Comparison of ENCODE assay signal across 23 mouse cellular contexts in the genomic region with DNA sequence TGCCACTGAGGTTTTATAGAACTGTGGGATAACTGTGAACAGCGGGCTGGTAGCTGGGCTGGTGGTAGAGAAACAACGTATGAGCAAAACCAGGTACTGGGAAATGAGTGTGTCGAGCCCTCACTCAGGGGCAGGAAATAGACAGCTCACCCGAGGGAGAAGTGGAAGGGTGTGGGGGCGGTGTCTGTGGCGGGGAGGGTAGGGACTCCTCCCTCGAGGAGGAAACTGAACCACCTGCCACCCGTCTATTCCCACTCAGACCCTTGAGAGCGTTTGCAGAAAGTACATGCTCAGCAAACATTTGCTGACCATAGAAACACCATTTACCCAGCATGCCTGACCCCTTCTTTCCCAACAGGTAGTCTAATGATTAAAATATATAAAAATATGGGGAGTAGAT. TPM values are rescaled to one million over a fixed set of nuclear protein-coding genes. Genes with fewer than 3 reads are reported as not detected.
DNase-seq lines count a peak whose midpoint lies in the region; ATAC-seq lines count a peak whose summit lies in the region.
"Had no signal": no experiment of that assay in that cellular context is flagged by ENCODE, and none has a peak within 500 bp of the region (broad histone marks: within the 10 kb centered on the region; RNA-seq: fewer than 3 reads in every experiment).

No protein-coding gene starts in this region.

- no peak for ATAC-seq in CD4-positive, CD25-positive, alpha-beta regulatory T cell, adult 4 months
- no peak for ATAC-seq in hindbrain, embryonic 11.5 days (ENCODE audit: low FRiP score)
- ATAC-seq: activated CD4-positive, CD25-positive, alpha-beta regulatory T cell, adult 4 months; forebrain, embryonic 15.5 days; intestine, embryonic 15.5 days; midbrain, embryonic 15.5 days had no signal

- H3K4me1 ChIP-seq in hindbrain, embryonic 11.5 days (replicated peaks; ENCODE audit: control insufficient read depth, insufficient read depth, low read length) = peaks cover 3% of the 10 kb centered on the region

- intact Hi-C loops in left cerebral cortex, postnatal 14 days (cut with DNase I) = no loop called here

- no peaks in the 10 kb centered on the region for H3K36me3 ChIP-seq in splenic B cell, adult 2 months (ENCODE audit: control insufficient read depth, insufficient read depth, low read length, poor library complexity, severe bottlenecking)
- no peaks in the 10 kb centered on the region for H3K36me3 ChIP-seq in hindbrain, embryonic 11.5 days (ENCODE audit: control insufficient read depth, insufficient read depth, low read length)
- H3K36me3 ChIP-seq: forebrain, embryonic 15.5 days; hindbrain, embryonic 15.5 days; intestine, embryonic 15.5 days; midbrain, embryonic 15.5 days had no signal

- H3K9ac ChIP-seq in hindbrain, embryonic 11.5 days (ENCODE audit: low read depth, low read length) = no peak overlapping the region
- H3K9ac ChIP-seq: forebrain, embryonic 15.5 days; hindbrain, embryonic 15.5 days; intestine, embryonic 15.5 days; midbrain, embryonic 15.5 days had no signal

- peak; percentile 7 for DNase-seq in CD4-positive, CD25-positive, alpha-beta regulatory T cell, adult 2 months (ENCODE audit: low read depth, low spot score)
- peak; percentile 18 to 43 for DNase-seq in spleen, postnatal 36 days (ENCODE audit: low spot score in 2 of 2)
- DNase-seq in spleen, adult 12 weeks (ENCODE audit: low spot score) = no peak
- DNase-seq in splenic B cell, adult 2 months (ENCODE audit: low read depth, low spot score) = peak; percentile 45
- no peak for DNase-seq in kidney, adult 11 months
- DNase-seq in left cerebral cortex, postnatal 14 days (ENCODE audit: low spot score in 2 of 2) = no peak
- DNase-seq in hindbrain, embryonic 11.5 days (ENCODE audit: low spot score) = no peak
- DNase-seq: adrenal gland, adult 8-10 months; cerebellum, adult 18-20 months; cerebellum, postnatal 36 days; gastrocnemius, postnatal 36 days; heart, postnatal 4 days; kidney, adult 9 months; kidney, postnatal 14 days had no signal

- no peaks in the 10 kb centered on the region; the same call in 1 of the 2 replicates for H3K27me3 ChIP-seq in splenic B cell, adult 2 months (ENCODE audit: control insufficient read depth, insufficient read depth, low read length, poor library complexity, severe bottlenecking)
- peaks cover 16% of the 10 kb centered on the region for H3K27me3 ChIP-seq in hindbrain, embryonic 11.5 days (ENCODE audit: control insufficient read depth, insufficient read depth, low read length)
- H3K27me3 ChIP-seq: intestine, embryonic 15.5 days had no signal

- H3K4me3 ChIP-seq in hindbrain, embryonic 11.5 days (ENCODE audit: low read depth, low read length) = no peak overlapping the region
- H3K4me3 ChIP-seq: forebrain, embryonic 15.5 days; heart, embryonic 10.5 days; hindbrain, embryonic 15.5 days; intestine, embryonic 15.5 days; megakaryocyte, embryonic 14.5 days; midbrain, embryonic 15.5 days; myocyte had no signal

- peaks cover 2% of the 10 kb centered on the region; the same call in 1 of the 2 replicates for H3K9me3 ChIP-seq in hindbrain, embryonic 11.5 days (ENCODE audit: control insufficient read depth, low read length)
- H3K9me3 ChIP-seq: forebrain, embryonic 15.5 days; hindbrain, embryonic 15.5 days; intestine, embryonic 15.5 days; midbrain, embryonic 15.5 days had no signal

- no peak overlapping the region for H3K4me2 ChIP-seq in hindbrain, embryonic 11.5 days (replicated peaks; ENCODE audit: low read depth, low read length)
- H3K4me2 ChIP-seq: forebrain, embryonic 15.5 days; hindbrain, embryonic 15.5 days; intestine, embryonic 15.5 days; midbrain, embryonic 15.5 days had no signal

- no peak overlapping the region for H3K27ac ChIP-seq in hindbrain, embryonic 11.5 days (ENCODE audit: low read depth, low read length)
- H3K27ac ChIP-seq: forebrain, embryonic 15.5 days; heart, embryonic 10.5 days; hindbrain, embryonic 15.5 days; intestine, embryonic 15.5 days; midbrain, embryonic 15.5 days had no signal

- 81% methylated on average over 8 of the region's 9 CpGs for WGBS in hindbrain, embryonic 11.5 days

RNA-seq across cellular contexts. Expression of gene Cgnl1, which starts 2.2 kb away (rescaled TPM):
- polyA plus RNA-seq in CD4-positive, CD25-positive, alpha-beta regulatory T cell, adult 4 months (2017; shearing (Covaris generic)) = not detected
- 10 to 100 TPM; 12.1 to 12.8 TPM for total RNA-seq in left cerebral cortex, postnatal 14 days (2021)
- 5.0 and 6.3 TPM in 2 replicates for polyA plus RNA-seq in hindbrain, embryonic 11.5 days (2014; fragmentation: Nextera tagmentation; extraction: Ambion mirVana)
- polyA plus RNA-seq: activated CD4-positive, CD25-positive, alpha-beta regulatory T cell, adult 4 months had no signal

Comparison
In these comparisons a context has a peak if more than half of its experiments do, and no peak if none do; other contexts are left out.
1. DNase-seq: peak in CD4-positive, CD25-positive, alpha-beta regulatory T cell, adult 2 months (single experiment), spleen, postnatal 36 days (2 of 2) and splenic B cell, adult 2 months (single experiment); none in spleen, adult 12 weeks (single experiment), kidney, adult 11 months (single experiment), left cerebral cortex, postnatal 14 days (0 of 2) and hindbrain, embryonic 11.5 days (single experiment).